Mouse (Mus musculus) limb, embryonic 11.5 days (tissue): ENCODE results near the gene Adck1. TPM values are rescaled to one million over a fixed set of nuclear protein-coding genes. Genes with fewer than 3 reads are reported as not detected.
"Not testable (repeated sequence)": the region's sequence is repeated elsewhere in the genome, so short reads cannot be mapped to it uniquely, and the experiment has no call there.

Experiments used
- ATAC-seq: fragments of 200-750 bp; cut with Nextera tagmentation; 2 replicates; pipeline ENCODE4 v1.8.0; 2017; ENCODE audit warnings: low read depth; ENCODE audit not compliant: insufficient number of reproducible peaks, low FRiP score, low TSS enrichment
- DNase-seq: peaks from one replicate; pipeline ENCODE4 v3.0.0-alpha.2; 2015; ENCODE audit warnings: low spot score
- H3K27ac ChIP-seq: fragments of 300-500 bp; sonication (generic); replicated peaks from 2 replicates; pipeline ENCODE4 v1.5.1; 2014; ENCODE audit warnings: low read depth, mild to moderate bottlenecking, low read length
- H3K27me3 ChIP-seq: fragments of 300-500 bp; sonication (generic); 2 replicates; pipeline ENCODE4 v1.6.1; 2014; ENCODE audit warnings: mild to moderate bottlenecking, low read length, mixed read lengths; ENCODE audit not compliant: control insufficient read depth, insufficient read depth
- H3K36me3 ChIP-seq: fragments of 300-500 bp; sonication (generic); 2 replicates; pipeline ENCODE4 v1.6.1; 2014; ENCODE audit warnings: mild to moderate bottlenecking, low read length, moderate library complexity, mixed read lengths; ENCODE audit not compliant: control insufficient read depth, insufficient read depth
- H3K4me1 ChIP-seq: fragments of 300-500 bp; sonication (generic); 2 replicates; pipeline ENCODE4 v1.6.1; 2014; ENCODE audit warnings: low read length, mixed read lengths; ENCODE audit not compliant: control insufficient read depth, insufficient read depth
- H3K4me2 ChIP-seq: fragments of 300-500 bp; sonication (generic); 2 replicates; pipeline ENCODE4 v1.6.1; 2014; ENCODE audit warnings: low read depth, mild to moderate bottlenecking, moderate library complexity; ENCODE audit not compliant: severe bottlenecking
- H3K4me3 ChIP-seq: fragments of 300-500 bp; sonication (generic); 2 replicates; pipeline ENCODE4 v1.5.1; 2014; ENCODE audit warnings: low read depth, low read length
- H3K9ac ChIP-seq: fragments of 300-500 bp; sonication (generic); 2 replicates; pipeline ENCODE4 v1.6.1; 2014; ENCODE audit warnings: mild to moderate bottlenecking, low read length
- H3K9me3 ChIP-seq: fragments of 300-500 bp; sonication (generic); 2 replicates; pipeline ENCODE4 v1.6.1; 2016; ENCODE audit warnings: low read length; ENCODE audit not compliant: control insufficient read depth
- WGBS: fragments of 180-500 bp; shearing (Covaris S2); extraction: QIAGEN DNeasy Blood & Tissue Kit; methylation state at CpG from one replicate; pipeline ENCODE4 v1.1.7; 2014; 5-methylcytosine and 5-hydroxymethylcytosine counted together
- polyA plus RNA-seq: library from polyadenylated mRNA; unstranded; fragments of >200 nt; fragmentation: Nextera tagmentation; extraction: Ambion mirVana; gene quantifications from 2 replicates; pipeline ENCODE4 v1.2.1, GENCODE M21; 2014

The Adck1 gene
- polyA plus RNA-seq, 1 experiment from 2014 or later = 14.8 TPM

DNA sequence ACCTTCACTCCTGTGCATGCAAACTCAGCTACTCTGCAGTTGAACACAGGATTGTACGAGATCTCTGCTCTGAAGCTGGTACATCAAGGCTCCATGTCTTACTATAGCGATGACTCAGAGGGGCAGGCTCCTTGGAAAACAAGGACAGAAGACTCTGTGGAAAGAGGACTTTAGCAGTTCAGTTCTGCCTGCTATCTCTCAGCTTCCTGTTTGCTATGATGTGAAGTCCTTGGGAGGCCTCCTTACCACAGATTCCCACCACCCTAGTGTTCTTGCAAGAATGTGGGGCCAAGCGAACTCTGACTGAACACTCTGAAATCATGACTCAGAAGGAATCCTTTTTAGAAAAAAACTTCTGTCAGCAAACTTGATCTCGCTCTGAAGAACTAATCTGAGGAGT, 8.3 kb downstream of the Adck1 start:
- Histone ChIP-seq H3K36me3 (no peaks in the 10 kb centered on the region), H3K27ac (no peak overlapping the region), H3K4me1 (no peaks in the 10 kb centered on the region), H3K9ac (no peak overlapping the region), H3K27me3 (no peaks in the 10 kb centered on the region), H3K4me3 (no peak overlapping the region), H3K4me2 (no peak overlapping the region), H3K9me3 (no peaks in the 10 kb centered on the region)
- DNase-seq (no peak), ATAC-seq (no peak)
- 81% methylated on average over 4 of the region's 4 CpGs for WGBS

- WGBS = 73% methylated on average over 4 of the region's 4 CpGs
- not testable (repeated sequence) for H3K4me3 ChIP-seq, H3K4me1 ChIP-seq, H3K27me3 ChIP-seq, H3K4me2 ChIP-seq, ATAC-seq, H3K27ac ChIP-seq, DNase-seq, H3K9ac ChIP-seq, H3K36me3 ChIP-seq, H3K9me3 ChIP-seq
These were observed 9.3 kb downstream of the Adck1 start for GRCm38 (mm10) chr12:88369690-88370089.

GRCm38 (mm10) chr12:88370321-88370720, 10.0 kb downstream of the Adck1 start:
- not testable (repeated sequence) for H3K4me2 ChIP-seq, H3K27me3 ChIP-seq, H3K4me3 ChIP-seq, H3K27ac ChIP-seq, DNase-seq, H3K4me1 ChIP-seq, H3K9ac ChIP-seq, H3K9me3 ChIP-seq, ATAC-seq, H3K36me3 ChIP-seq
- WGBS = 0% methylated on average over 1 of the region's 1 CpGs

DNA sequence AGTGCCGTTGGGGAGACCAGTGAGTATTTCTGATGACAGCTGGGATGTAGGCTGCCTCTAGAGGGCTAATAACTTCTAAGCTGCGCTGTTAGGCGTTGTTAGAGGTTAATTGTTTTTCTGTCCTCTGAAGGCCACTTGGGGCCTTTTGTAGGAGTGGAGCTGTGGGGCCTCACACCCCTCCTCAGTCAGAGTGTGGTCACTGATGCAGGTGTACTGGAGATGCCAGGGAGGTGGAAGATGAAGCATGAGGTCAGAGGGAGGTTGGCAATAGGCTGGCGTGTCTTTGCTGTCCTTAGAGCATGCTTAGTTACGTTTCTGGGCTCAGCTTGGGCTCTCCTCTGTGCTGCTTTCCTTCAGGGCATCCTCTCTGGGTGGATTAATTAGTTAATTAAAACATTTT, 11.7 kb downstream of the Adck1 start:
- no peaks in the 10 kb centered on the region for H3K4me1 ChIP-seq
- H3K9ac ChIP-seq = no peak overlapping the region
- no peak overlapping the region for H3K27ac ChIP-seq
- H3K9me3 ChIP-seq = no peaks in the 10 kb centered on the region
- ATAC-seq (no peak), DNase-seq (no peak)
- 70% methylated on average over 5 of the region's 5 CpGs for WGBS
- no peaks in the 10 kb centered on the region for H3K27me3 ChIP-seq
- H3K4me2 ChIP-seq = no peak overlapping the region
- no peaks in the 10 kb centered on the region for H3K36me3 ChIP-seq
- H3K4me3 ChIP-seq = no peak overlapping the region

DNA sequence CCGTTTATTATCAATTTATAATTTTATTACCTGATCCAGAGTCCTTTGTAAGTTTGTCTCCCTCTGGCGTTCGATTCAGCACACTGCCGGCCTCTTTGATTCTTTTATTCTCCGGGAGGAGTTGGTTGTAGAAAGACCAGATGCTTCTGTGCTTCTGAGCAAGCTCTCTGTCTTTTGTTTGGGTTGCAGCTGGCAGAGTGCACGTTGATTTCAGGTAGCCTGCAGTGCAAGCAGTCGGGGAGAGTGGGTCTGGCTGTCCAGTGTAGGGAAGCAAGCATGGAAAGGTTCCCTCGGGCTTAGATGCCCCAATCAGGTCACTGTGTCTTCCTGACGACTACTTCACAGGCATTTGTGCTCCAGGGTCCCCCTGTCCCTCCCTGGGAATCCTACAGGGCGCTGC, 16.5 kb downstream of the Adck1 start:
- Histone ChIP-seq H3K4me2 (no peak overlapping the region), H3K4me1 (no peaks in the 10 kb centered on the region), H3K4me3 (no peak overlapping the region), H3K27me3 (no peaks in the 10 kb centered on the region), H3K9me3 (no peaks in the 10 kb centered on the region), H3K9ac (no peak overlapping the region), H3K27ac (no peak overlapping the region), H3K36me3 (no peaks in the 10 kb centered on the region)
- peak; percentile 40 for DNase-seq
- ATAC-seq = no peak
- 39% methylated on average over 10 of the region's 10 CpGs for WGBS

GRCm38 (mm10) chr12:88378256-88378655, 17.9 kb downstream of the Adck1 start:
- Histone ChIP-seq H3K36me3 (no peaks in the 10 kb centered on the region), H3K27me3 (no peaks in the 10 kb centered on the region), H3K27ac (no peak overlapping the region), H3K4me2 (no peak overlapping the region), H3K9me3 (no peaks in the 10 kb centered on the region), H3K4me1 (no peaks in the 10 kb centered on the region), H3K9ac (no peak overlapping the region), H3K4me3 (no peak overlapping the region)
- no peak for DNase-seq
- ATAC-seq = no peak
- 91% methylated on average over 2 of the region's 2 CpGs for WGBS

- Histone ChIP-seq H3K9me3 (no peaks in the 10 kb centered on the region), H3K27me3 (no peaks in the 10 kb centered on the region), H3K4me1 (no peaks in the 10 kb centered on the region), H3K9ac (no peak overlapping the region), H3K4me2 (no peak overlapping the region), H3K36me3 (no peaks in the 10 kb centered on the region), H3K4me3 (no peak overlapping the region), H3K27ac (no peak overlapping the region)
- DNase-seq = no peak
- ATAC-seq = no peak
- 87% methylated on average over 6 of the region's 6 CpGs for WGBS
These were observed 28.5 kb downstream of the Adck1 start for GRCm38 (mm10) chr12:88388832-88389231.

- ATAC-seq (no peak), DNase-seq (no peak)
- Histone ChIP-seq H3K4me1 (no peaks in the 10 kb centered on the region), H3K27ac (no peak overlapping the region), H3K9me3 (no peaks in the 10 kb centered on the region), H3K9ac (no peak overlapping the region), H3K4me2 (no peak overlapping the region), H3K4me3 (no peak overlapping the region), H3K36me3 (no peaks in the 10 kb centered on the region), H3K27me3 (no peaks in the 10 kb centered on the region)
- 86% methylated on average over 1 of the region's 1 CpGs for WGBS
These were observed 38.3 kb downstream of the Adck1 start for GRCm38 (mm10) chr12:88398658-88399057.

- Histone ChIP-seq H3K4me1 (no peaks in the 10 kb centered on the region), H3K4me2 (no peak overlapping the region), H3K36me3 (no peaks in the 10 kb centered on the region), H3K27ac (no peak overlapping the region), H3K9ac (no peak overlapping the region), H3K9me3 (no peaks in the 10 kb centered on the region), H3K4me3 (no peak overlapping the region), H3K27me3 (no peaks in the 10 kb centered on the region)
- DNase-seq (no peak), ATAC-seq (no peak)
- WGBS = 60% methylated on average over 5 of the region's 5 CpGs
These were observed 43.2 kb downstream of the Adck1 start for GRCm38 (mm10) chr12:88403541-88403940.
